Mouse (Mus musculus): ENCODE results near the gene Agbl3. TPM values are rescaled to one million over a fixed set of nuclear protein-coding genes. Genes with fewer than 3 reads are reported as not detected.

The Agbl3 gene
- polyA plus RNA-seq, 1 experiment, result 2.9 TPM

GRCm38 (mm10) chr6:34871929-34872328 lies 91.7 kb downstream of the Agbl3 start:
- H3K27me3 ChIP-seq (ENCODE audit: control insufficient read depth, insufficient read depth, low read length, poor library complexity, severe bottlenecking), result no peaks in the 10 kb centered on the region
- H3K27ac ChIP-seq (ENCODE audit: insufficient read depth, low read length), result no peak overlapping the region
- H3K36me3 ChIP-seq (ENCODE audit: control insufficient read depth, insufficient read depth, low read length, poor library complexity, severe bottlenecking), result no peaks in the 10 kb centered on the region
- H3K4me1 ChIP-seq (ENCODE audit: control insufficient read depth, insufficient read depth, low read length), result peaks cover 1% of the 10 kb centered on the region
- H3K9me3 ChIP-seq (replicated peaks; ENCODE audit: control insufficient read depth, insufficient read depth, low read length, poor library complexity, severe bottlenecking), result no peaks in the 10 kb centered on the region
- no peak overlapping the region for H3K9ac ChIP-seq (ENCODE audit: low read depth, poor library complexity, severe bottlenecking)
- no peak for TF ChIP-seq EP300 (IDR thresholded peaks at IDR 0.05; ENCODE audit: insufficient read depth, low read depth, low read length)
- no peak for TF ChIP-seq CTCF (IDR thresholded peaks at IDR 0.05; ENCODE audit: low read depth, low read length)
- TF ChIP-seq POLR2A (IDR thresholded peaks at IDR 0.05; ENCODE audit: insufficient read depth, low read length), result no peak
- H3K4me3 ChIP-seq (ENCODE audit: low read depth, low read length), result no peak overlapping the region

GRCm38 (mm10) chr6:34872871-34873270 lies 92.6 kb downstream of the Agbl3 start:
- no peak overlapping the region for H3K9ac ChIP-seq (ENCODE audit: low read depth, poor library complexity, severe bottlenecking)
- no peaks in the 10 kb centered on the region for H3K9me3 ChIP-seq (replicated peaks; ENCODE audit: control insufficient read depth, insufficient read depth, low read length, poor library complexity, severe bottlenecking)
- no peak for TF ChIP-seq POLR2A (IDR thresholded peaks at IDR 0.05; ENCODE audit: insufficient read depth, low read length)
- TF ChIP-seq EP300 (IDR thresholded peaks at IDR 0.05; ENCODE audit: insufficient read depth, low read depth, low read length), result no peak
- no peak overlapping the region for H3K27ac ChIP-seq (ENCODE audit: insufficient read depth, low read length)
- H3K4me1 ChIP-seq (ENCODE audit: control insufficient read depth, insufficient read depth, low read length), result no peaks in the 10 kb centered on the region
- H3K4me3 ChIP-seq (ENCODE audit: low read depth, low read length), result no peak overlapping the region
- no peaks in the 10 kb centered on the region for H3K36me3 ChIP-seq (ENCODE audit: control insufficient read depth, insufficient read depth, low read length, poor library complexity, severe bottlenecking)
- H3K27me3 ChIP-seq (ENCODE audit: control insufficient read depth, insufficient read depth, low read length, poor library complexity, severe bottlenecking), result no peaks in the 10 kb centered on the region

GRCm38 (mm10) chr6:34874101-34874921 lies 94.1 kb downstream of the Agbl3 start:
- Histone ChIP-seq H3K36me3 (ENCODE audit: control insufficient read depth, insufficient read depth, low read length, poor library complexity, severe bottlenecking) (no peaks in the 10 kb centered on the region), H3K9ac (ENCODE audit: low read depth, poor library complexity, severe bottlenecking) (no peak overlapping the region), H3K4me1 (ENCODE audit: control insufficient read depth, insufficient read depth, low read length) (no peaks in the 10 kb centered on the region), H3K9me3 (replicated peaks; ENCODE audit: control insufficient read depth, insufficient read depth, low read length, poor library complexity, severe bottlenecking) (no peaks in the 10 kb centered on the region), H3K4me3 (ENCODE audit: low read depth, low read length) (no peak overlapping the region), H3K27me3 (ENCODE audit: control insufficient read depth, insufficient read depth, low read length, poor library complexity, severe bottlenecking) (no peaks in the 10 kb centered on the region), H3K27ac (ENCODE audit: insufficient read depth, low read length) (no peak overlapping the region)
- TF ChIP-seq EP300 (IDR thresholded peaks at IDR 0.05; ENCODE audit: insufficient read depth, low read depth, low read length), result no peak
- no peak for TF ChIP-seq POLR2A (IDR thresholded peaks at IDR 0.05; ENCODE audit: insufficient read depth, low read length)
- no peak for TF ChIP-seq CTCF (IDR thresholded peaks at IDR 0.05; ENCODE audit: low read depth, low read length)

- Histone ChIP-seq H3K4me3 (ENCODE audit: low read depth, low read length) (no peak overlapping the region), H3K36me3 (ENCODE audit: control insufficient read depth, insufficient read depth, low read length, poor library complexity, severe bottlenecking) (no peaks in the 10 kb centered on the region), H3K9ac (ENCODE audit: low read depth, poor library complexity, severe bottlenecking) (no peak overlapping the region), H3K9me3 (replicated peaks; ENCODE audit: control insufficient read depth, insufficient read depth, low read length, poor library complexity, severe bottlenecking) (no peaks in the 10 kb centered on the region), H3K27me3 (ENCODE audit: control insufficient read depth, insufficient read depth, low read length, poor library complexity, severe bottlenecking) (no peaks in the 10 kb centered on the region), H3K27ac (ENCODE audit: insufficient read depth, low read length) (no peak overlapping the region), H3K4me1 (ENCODE audit: control insufficient read depth, insufficient read depth, low read length) (no peaks in the 10 kb centered on the region)
- TF ChIP-seq EP300 (IDR thresholded peaks at IDR 0.05; ENCODE audit: insufficient read depth, low read depth, low read length) (no peak), CTCF (IDR thresholded peaks at IDR 0.05; ENCODE audit: low read depth, low read length) (no peak), POLR2A (IDR thresholded peaks at IDR 0.05; ENCODE audit: insufficient read depth, low read length) (no peak)
Measured at GRCm38 (mm10) chr6:34875268-34875761, 95.1 kb downstream of the Agbl3 start.

- no peaks in the 10 kb centered on the region for H3K4me1 ChIP-seq (ENCODE audit: control insufficient read depth, insufficient read depth, low read length)
- TF ChIP-seq CTCF (IDR thresholded peaks at IDR 0.05; ENCODE audit: low read depth, low read length) (no peak), EP300 (IDR thresholded peaks at IDR 0.05; ENCODE audit: insufficient read depth, low read depth, low read length) (no peak), POLR2A (IDR thresholded peaks at IDR 0.05; ENCODE audit: insufficient read depth, low read length) (no peak)
- no peaks in the 10 kb centered on the region for H3K36me3 ChIP-seq (ENCODE audit: control insufficient read depth, insufficient read depth, low read length, poor library complexity, severe bottlenecking)
- H3K27me3 ChIP-seq (ENCODE audit: control insufficient read depth, insufficient read depth, low read length, poor library complexity, severe bottlenecking), result no peaks in the 10 kb centered on the region
- H3K4me3 ChIP-seq (ENCODE audit: low read depth, low read length), result no peak overlapping the region
- no peak overlapping the region for H3K9ac ChIP-seq (ENCODE audit: low read depth, poor library complexity, severe bottlenecking)
- H3K9me3 ChIP-seq (replicated peaks; ENCODE audit: control insufficient read depth, insufficient read depth, low read length, poor library complexity, severe bottlenecking), result no peaks in the 10 kb centered on the region
- H3K27ac ChIP-seq (ENCODE audit: insufficient read depth, low read length), result no peak overlapping the region
Measured at GRCm38 (mm10) chr6:34875966-34876834, 96.0 kb downstream of the Agbl3 start.

All from ES-Bruce4 (cell line).